Mouse (Mus musculus) kidney, embryonic 14.5 days (tissue): ENCODE results near the gene Golt1b. TPM values are rescaled to one million over a fixed set of nuclear protein-coding genes. Genes with fewer than 3 reads are reported as not detected.

Experiments
- ATAC-seq: fragments of 200-750 bp; cut with Nextera tagmentation; 2 replicates; pipeline ENCODE4 v1.8.0; 2017; ENCODE audit warnings: moderate number of reproducible peaks, mild to moderate bottlenecking, moderate TSS enrichment, moderate library complexity; ENCODE audit not compliant: low FRiP score, low TSS enrichment
- H3K27ac ChIP-seq: fragments of 300-500 bp; sonication (generic); 2 replicates; pipeline ENCODE4 v1.5.1; 2014; ENCODE audit warnings: low read depth, mild to moderate bottlenecking, low read length, moderate library complexity, mixed read lengths
- H3K27me3 ChIP-seq: fragments of 300-500 bp; sonication (generic); 2 replicates; pipeline ENCODE4 v1.6.1; 2014; ENCODE audit warnings: mild to moderate bottlenecking, low read length; ENCODE audit not compliant: control insufficient read depth, insufficient read depth
- H3K36me3 ChIP-seq: fragments of 300-500 bp; sonication (generic); 2 replicates; pipeline ENCODE4 v1.6.1; 2014; ENCODE audit warnings: low read length, mixed read lengths; ENCODE audit not compliant: control insufficient read depth, insufficient read depth
- H3K4me1 ChIP-seq: fragments of 300-500 bp; sonication (generic); 2 replicates; pipeline ENCODE4 v1.6.1; 2014; ENCODE audit warnings: low read length, mixed read lengths; ENCODE audit not compliant: control insufficient read depth, insufficient read depth
- H3K4me2 ChIP-seq: fragments of 300-500 bp; sonication (generic); replicated peaks from 2 replicates; pipeline ENCODE4 v1.6.1; 2014; ENCODE audit warnings: low read depth, mild to moderate bottlenecking, low read length
- H3K4me3 ChIP-seq: fragments of 300-500 bp; sonication (generic); 2 replicates; pipeline ENCODE4 v1.5.1; 2014; ENCODE audit warnings: mild to moderate bottlenecking, low read length
- H3K9ac ChIP-seq: fragments of 300-500 bp; sonication (generic); 2 replicates; pipeline ENCODE4 v1.6.1; 2014; ENCODE audit warnings: low read depth, mild to moderate bottlenecking, low read length, moderate library complexity
- H3K9me3 ChIP-seq: fragments of 300-500 bp; sonication (generic); 2 replicates; pipeline ENCODE4 v1.6.1; 2016; ENCODE audit warnings: low read length; ENCODE audit not compliant: control insufficient read depth
- WGBS: fragments of 180-500 bp; shearing (Covaris S2); extraction: QIAGEN DNeasy Blood & Tissue Kit; methylation state at CpG from one replicate; pipeline ENCODE4 v1.1.7; 2014; 5-methylcytosine and 5-hydroxymethylcytosine counted together
- polyA plus RNA-seq: library from polyadenylated mRNA; unstranded; fragments of >200 nt; fragmentation: Nextera tagmentation; extraction: Ambion mirVana; gene quantifications from 2 replicates; pipeline ENCODE4 v1.2.1, GENCODE M21; 2014

The Golt1b gene
- polyA plus RNA-seq, 1 experiment from 2014 or later: 122 TPM

- Histone ChIP-seq H3K27ac (no peak overlapping the region), H3K9ac (no peak overlapping the region), H3K36me3 (peaks cover 72% of the 10 kb centered on the region), H3K4me1 (no peaks in the 10 kb centered on the region), H3K9me3 (no peaks in the 10 kb centered on the region), H3K4me3 (no peak overlapping the region), H3K27me3 (no peaks in the 10 kb centered on the region), H3K4me2 (no peak overlapping the region)
- ATAC-seq: no peak
- 79% methylated on average over 7 of the region's 7 CpGs for WGBS
These were observed 29.9 kb upstream of the Golt1b start for GRCm38 (mm10) chr6:142357106-142357505.

DNA sequence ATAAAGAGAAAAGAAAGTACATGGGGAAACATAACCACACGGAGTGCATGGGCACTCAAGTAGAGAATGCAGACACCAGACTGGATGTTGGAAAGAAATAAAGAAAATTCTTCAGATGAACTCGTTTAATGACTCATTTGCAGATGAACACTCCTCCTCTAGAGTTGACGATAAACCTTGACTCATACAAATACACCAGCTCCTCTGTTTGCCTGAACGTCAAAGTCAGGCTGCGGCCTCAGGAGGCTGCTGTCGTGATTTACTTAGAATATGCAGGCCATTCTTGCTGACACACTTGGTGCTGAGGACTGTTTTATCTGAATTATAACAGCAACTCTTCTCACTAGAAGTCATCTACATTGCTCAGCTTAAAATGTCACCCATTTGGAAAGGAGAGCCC, 25.0 kb upstream of the Golt1b start:
- H3K9me3 ChIP-seq: no peaks in the 10 kb centered on the region
- no peak overlapping the region for H3K4me3 ChIP-seq
- no peak overlapping the region for H3K9ac ChIP-seq
- H3K27ac ChIP-seq: no peak overlapping the region
- no peaks in the 10 kb centered on the region for H3K4me1 ChIP-seq
- H3K27me3 ChIP-seq: no peaks in the 10 kb centered on the region
- H3K4me2 ChIP-seq: no peak overlapping the region
- WGBS: 90% methylated on average over 6 of the region's 6 CpGs
- ATAC-seq: no peak
- H3K36me3 ChIP-seq: peaks cover 70% of the 10 kb centered on the region

GRCm38 (mm10) chr6:142363019-142363576, 23.9 kb upstream of the Golt1b start:
- Histone ChIP-seq H3K36me3 (peaks cover 62% of the 10 kb centered on the region), H3K4me2 (no peak overlapping the region), H3K27ac (no peak overlapping the region), H3K9me3 (no peaks in the 10 kb centered on the region), H3K27me3 (no peaks in the 10 kb centered on the region), H3K9ac (no peak overlapping the region), H3K4me1 (no peaks in the 10 kb centered on the region), H3K4me3 (no peak overlapping the region)
- 73% methylated on average over 9 of the region's 9 CpGs for WGBS
- no peak for ATAC-seq

DNA sequence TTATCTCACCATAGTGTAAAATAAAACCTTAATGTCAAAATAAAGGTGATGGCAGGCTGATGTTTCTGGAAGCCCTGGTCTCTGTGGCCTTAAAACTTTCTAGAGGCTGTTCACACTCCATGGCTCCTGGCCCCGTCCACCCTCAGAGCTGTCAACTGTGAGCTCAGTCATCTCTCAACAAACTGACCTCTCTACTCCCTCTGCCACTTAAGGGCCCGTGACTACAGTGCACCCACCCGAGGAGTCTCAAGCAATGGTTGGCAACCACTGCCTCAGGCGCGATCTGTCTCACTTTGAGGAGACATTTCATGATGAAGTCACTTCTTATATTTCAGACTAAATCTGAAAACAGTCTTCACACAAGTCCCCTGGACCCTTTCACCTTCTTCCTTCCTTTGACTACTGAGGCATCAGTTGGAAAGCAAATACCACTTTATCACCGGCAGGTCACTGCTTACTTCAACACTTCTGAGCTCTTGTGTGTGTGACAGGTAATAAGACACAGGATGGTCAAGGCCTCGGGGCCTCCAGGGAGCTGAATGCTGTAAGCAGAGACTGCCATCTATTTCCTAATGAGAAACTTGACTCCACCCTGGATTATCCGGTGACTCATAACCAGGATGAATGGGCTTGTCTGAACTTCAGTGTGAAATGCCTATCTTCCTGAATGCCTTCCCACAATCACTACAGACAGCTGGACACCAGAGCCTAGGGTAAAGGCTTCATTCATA, 21.1 kb upstream of the Golt1b start:
- Histone ChIP-seq H3K36me3 (peaks cover 38% of the 10 kb centered on the region), H3K4me3 (no peak overlapping the region), H3K4me1 (no peaks in the 10 kb centered on the region), H3K4me2 (no peak overlapping the region), H3K9me3 (no peaks in the 10 kb centered on the region), H3K27ac (no peak overlapping the region), H3K9ac (no peak overlapping the region), H3K27me3 (no peaks in the 10 kb centered on the region)
- peak; percentile 83 for ATAC-seq
- WGBS: 63% methylated on average over 8 of the region's 8 CpGs

DNA sequence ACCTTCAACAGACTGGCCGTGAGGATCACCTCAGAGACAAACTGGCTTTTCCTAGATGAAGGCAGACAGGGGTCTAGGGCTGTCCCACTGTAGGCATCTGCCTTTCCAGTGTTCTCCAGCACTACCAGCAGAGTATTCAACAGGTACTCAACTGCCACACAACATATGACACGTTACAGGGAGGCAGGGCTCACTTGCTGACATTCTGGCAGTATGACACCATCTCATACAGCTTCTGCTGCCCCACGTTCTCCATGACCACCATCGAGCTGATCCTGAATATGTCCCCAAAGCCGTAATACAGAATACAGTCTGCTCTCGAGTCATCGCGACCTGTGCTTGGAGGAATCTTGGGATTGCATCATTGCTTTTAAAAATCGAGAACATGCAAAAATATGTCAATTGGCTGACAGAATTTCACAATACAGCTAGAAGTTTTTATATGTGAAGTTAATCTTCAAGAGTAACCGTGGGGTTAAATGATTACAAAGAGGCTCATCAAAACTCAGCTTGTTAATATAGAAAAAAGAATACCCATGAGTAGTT, 20.5 kb upstream of the Golt1b start:
- Histone ChIP-seq H3K27ac (no peak overlapping the region), H3K4me2 (no peak overlapping the region), H3K4me3 (no peak overlapping the region), H3K4me1 (no peaks in the 10 kb centered on the region), H3K27me3 (no peaks in the 10 kb centered on the region), H3K36me3 (peaks cover 33% of the 10 kb centered on the region), H3K9ac (no peak overlapping the region), H3K9me3 (no peaks in the 10 kb centered on the region)
- WGBS: 92% methylated on average over 10 of the region's 10 CpGs
- ATAC-seq: 0 out of 2 replicates have a peak, but pooled peaks have one; percentile 8

- 85% methylated on average over 3 of the region's 3 CpGs for WGBS
- Histone ChIP-seq H3K9me3 (no peaks in the 10 kb centered on the region), H3K4me3 (no peak overlapping the region), H3K4me2 (no peak overlapping the region), H3K36me3 (peaks cover 34% of the 10 kb centered on the region; the same call in 1 of the 2 replicates), H3K27ac (no peak overlapping the region), H3K4me1 (no peaks in the 10 kb centered on the region), H3K9ac (no peak overlapping the region), H3K27me3 (no peaks in the 10 kb centered on the region)
- no peak for ATAC-seq
These were observed 19.5 kb upstream of the Golt1b start for GRCm38 (mm10) chr6:142367565-142367964.

DNA sequence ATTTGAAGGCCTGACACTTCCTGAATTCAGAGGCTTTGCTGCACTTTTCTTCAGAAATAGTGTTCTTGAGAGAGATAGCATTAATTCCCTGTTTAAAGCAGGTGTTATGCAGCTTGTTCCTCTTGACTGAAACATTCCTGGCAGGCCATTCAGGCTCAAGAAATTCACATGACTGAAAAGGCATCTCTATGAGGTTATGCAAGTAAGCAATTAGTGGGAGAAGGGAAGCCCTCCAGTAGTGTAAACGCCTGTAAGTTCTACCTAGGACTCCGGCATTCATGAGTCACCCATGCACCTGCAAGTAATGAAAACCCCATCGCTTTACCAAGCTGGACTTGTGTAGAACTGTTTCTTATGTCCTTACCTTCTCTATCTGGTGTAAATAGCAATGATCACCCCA, 17.5 kb upstream of the Golt1b start:
- Histone ChIP-seq H3K36me3 (peaks cover 31% of the 10 kb centered on the region; the same call in 1 of the 2 replicates), H3K4me3 (no peak overlapping the region), H3K27me3 (no peaks in the 10 kb centered on the region), H3K4me2 (no peak overlapping the region), H3K27ac (no peak overlapping the region), H3K9ac (no peak overlapping the region), H3K4me1 (no peaks in the 10 kb centered on the region), H3K9me3 (no peaks in the 10 kb centered on the region)
- 92% methylated on average over 3 of the region's 3 CpGs for WGBS
- no peak for ATAC-seq

DNA sequence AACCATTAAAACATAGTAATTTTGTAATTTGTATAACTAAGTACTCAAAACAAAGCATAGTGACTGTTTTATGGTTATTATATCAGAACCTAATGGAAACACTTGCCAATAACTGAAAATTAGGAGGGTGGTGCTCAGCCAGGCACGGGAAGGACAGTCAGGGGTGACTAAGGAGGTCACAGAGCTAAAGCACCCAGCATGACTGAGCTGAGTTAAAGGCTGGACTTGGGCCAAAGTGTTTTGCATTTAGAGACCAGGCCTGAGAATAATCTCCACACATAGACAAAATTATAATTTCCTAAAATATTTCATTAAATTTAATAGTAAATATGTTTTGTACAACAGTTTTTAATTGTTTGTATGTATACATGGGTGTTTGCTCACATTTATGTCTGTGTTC, 9.9 kb upstream of the Golt1b start:
- 72% methylated on average over 1 of the region's 1 CpGs for WGBS
- Histone ChIP-seq H3K4me2 (no peak overlapping the region), H3K36me3 (peaks cover 28% of the 10 kb centered on the region), H3K9me3 (no peaks in the 10 kb centered on the region), H3K4me3 (no peak overlapping the region), H3K9ac (no peak overlapping the region), H3K4me1 (no peaks in the 10 kb centered on the region), H3K27me3 (no peaks in the 10 kb centered on the region), H3K27ac (no peak overlapping the region)
- no peak for ATAC-seq

GRCm38 (mm10) chr6:142378576-142379330, 8.3 kb upstream of the Golt1b start:
- Histone ChIP-seq H3K36me3 (peaks cover 24% of the 10 kb centered on the region), H3K4me2 (no peak overlapping the region), H3K9ac (no peak overlapping the region), H3K27ac (no peak overlapping the region), H3K4me3 (no peak overlapping the region), H3K4me1 (no peaks in the 10 kb centered on the region), H3K9me3 (no peaks in the 10 kb centered on the region), H3K27me3 (no peaks in the 10 kb centered on the region)
- 90% methylated on average over 8 of the region's 8 CpGs for WGBS
- ATAC-seq: no peak
